Mouse (Mus musculus) erythroid progenitor cell, adult 5-6 weeks (primary cell): ENCODE measurements around the gene Slc38a7. TPM values are rescaled to one million over a fixed set of nuclear protein-coding genes. Genes with fewer than 3 reads are reported as not detected.
"Not testable (repeated sequence)": the region's sequence is repeated elsewhere in the genome, so short reads cannot be mapped to it uniquely, and the experiment has no call there.

Experiments
- ATAC-seq: replicated peaks from 2 replicates; pipeline ENCODE4 v1.8.0; 2016; ENCODE audit warnings: moderate number of reproducible peaks, mild to moderate bottlenecking, moderate TSS enrichment, inconsistent platforms; ENCODE audit not compliant: poor library complexity, low FRiP score, severe bottlenecking
- total RNA-seq, 2 experiments: library from RNA; stranded (forward) in 1 of 2; stranded (reverse) in 1 of 2; fragments of 150-400 nt in 1 of 2; fragments of 186-747, 209-891 nt in 1 of 2; gene quantifications; 2 replicates each; pipeline versions ENCODE4 v1.2.3 to v1.2.4; 2015 to 2017; ENCODE audit warnings: low replicate concordance in 2 of 2

Slc38a7 gene
- total RNA-seq (2015; ENCODE audit: low replicate concordance): 0.72 and 2.9 TPM in 2 replicates
- total RNA-seq (2017; ENCODE audit: low replicate concordance): 1.9 and 4.5 TPM in 2 replicates

DNA sequence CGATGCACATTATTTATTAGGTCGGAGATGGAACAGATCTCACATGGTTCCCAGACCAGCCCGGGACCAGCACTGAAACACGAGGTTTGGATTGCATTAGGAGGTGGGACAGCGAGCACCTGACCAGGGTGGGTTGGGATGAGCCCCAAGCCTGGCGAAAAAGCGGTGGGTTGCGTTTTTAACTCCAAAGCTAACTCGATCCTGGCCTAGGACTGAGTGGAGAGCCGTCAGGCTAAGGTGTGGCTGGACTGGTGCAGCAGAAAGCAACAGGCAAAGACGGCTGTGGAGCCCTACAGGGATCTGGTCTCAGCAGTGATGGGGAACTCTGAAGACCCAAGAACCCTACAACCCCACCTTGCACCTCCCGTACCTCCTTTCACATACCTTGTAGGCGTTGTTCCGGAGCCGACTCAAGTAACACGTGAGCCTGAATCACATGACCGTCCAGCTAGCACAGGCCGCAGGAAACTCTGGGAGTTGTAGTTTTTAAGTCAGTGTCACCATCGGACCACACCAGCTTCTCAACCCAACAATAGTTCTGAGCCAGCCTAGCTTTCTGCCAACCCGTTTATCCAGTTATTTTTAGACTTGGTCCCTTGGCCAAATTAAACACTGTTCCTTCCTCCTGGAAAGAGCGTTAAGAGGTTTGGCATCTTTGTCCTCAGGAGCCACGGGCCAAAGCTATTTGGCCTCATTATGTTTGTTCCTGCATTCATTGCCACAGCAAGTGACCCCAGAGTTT lies at the start of gene Slc38a7:
Slc38a7 (minus strand) TSS at position 438 of the 742 bp plus-strand sequence.
- ATAC-seq: peak; percentile 83

DNA sequence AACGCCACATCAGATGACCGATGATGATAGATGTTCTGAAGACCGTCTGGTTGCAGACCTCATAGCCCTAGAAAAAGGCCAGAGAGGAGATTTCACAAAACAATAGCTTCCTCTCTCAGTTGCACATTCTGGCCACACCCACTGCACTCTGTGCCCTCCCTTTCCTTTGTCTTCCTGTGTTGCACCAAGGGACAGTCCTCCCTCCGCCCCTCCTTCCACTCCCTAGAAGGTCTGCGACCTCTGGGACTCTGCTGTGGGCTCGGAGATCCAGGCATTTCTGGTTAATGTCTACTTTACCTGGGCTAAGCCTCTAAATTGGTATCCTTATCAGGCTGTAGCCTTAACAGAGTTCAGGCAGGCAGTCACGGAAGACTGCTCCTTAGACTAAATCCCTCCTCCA lies 48.5 kb upstream of the Slc38a7 start:
- no peak for ATAC-seq

DNA sequence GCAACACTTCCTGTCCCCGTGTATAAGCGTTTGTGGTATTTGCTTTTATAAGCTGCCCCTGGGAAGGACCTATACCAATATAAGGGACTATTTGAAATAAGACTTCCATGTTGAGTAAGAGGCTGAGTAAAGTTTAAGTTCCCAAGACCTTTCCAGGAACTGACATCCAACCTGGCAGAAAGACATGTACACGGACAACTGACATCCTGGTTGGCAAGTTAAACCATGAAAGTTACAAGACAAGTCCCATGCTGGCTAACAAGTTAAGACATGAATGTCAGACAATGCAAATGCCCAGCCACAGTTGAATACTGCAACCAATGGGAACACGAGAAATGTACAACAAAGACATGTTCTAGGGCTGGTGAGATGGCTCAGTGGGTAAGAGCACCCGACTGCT lies 40.4 kb upstream of the Slc38a7 start:
- no peak for ATAC-seq

DNA sequence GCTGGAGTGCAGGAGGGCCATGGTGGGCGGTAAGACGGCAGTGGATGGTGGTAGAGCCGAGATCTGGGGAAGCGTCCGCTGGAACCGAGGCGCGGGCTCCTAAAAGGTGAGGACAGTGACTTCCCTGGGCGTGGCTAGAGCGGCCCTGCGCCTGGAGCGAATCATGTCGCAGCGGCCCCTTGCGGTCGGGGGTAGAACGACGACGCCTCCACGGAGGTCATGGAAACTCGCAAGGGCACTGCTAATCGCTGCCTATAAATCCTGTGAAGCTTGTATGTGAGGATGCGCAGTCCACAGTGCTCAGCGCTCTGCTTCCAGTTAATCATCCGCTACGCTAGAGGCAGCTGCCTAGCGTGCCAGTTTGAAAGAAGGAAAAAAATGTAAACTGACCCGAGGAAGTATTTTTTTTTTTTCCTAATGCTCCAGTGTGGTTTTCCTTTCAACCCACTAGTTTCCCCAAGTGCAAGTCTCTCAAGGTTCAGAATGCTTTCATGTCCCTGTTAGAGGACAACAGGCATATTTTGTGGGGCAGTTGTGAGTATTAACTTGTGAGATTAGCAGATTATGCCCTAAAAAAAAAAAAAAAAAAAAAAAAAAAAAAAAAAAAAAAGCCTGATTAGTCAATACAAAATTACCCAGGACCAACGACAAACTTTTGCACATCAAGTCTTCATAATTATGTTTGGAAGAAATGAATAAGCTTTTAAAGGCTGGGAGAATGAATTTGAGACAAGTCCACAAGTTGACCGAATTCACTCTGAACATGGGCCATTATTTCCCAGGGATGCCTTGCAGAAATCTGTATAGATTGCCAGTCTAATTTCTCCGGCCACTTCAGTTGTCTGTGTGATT lies 35.2 kb upstream of the Slc38a7 start, which contains the start of gene Got2:
Got2 (minus strand) TSS at position 263 of the 852 bp plus-strand sequence.
- peak; percentile 95 for ATAC-seq

DNA sequence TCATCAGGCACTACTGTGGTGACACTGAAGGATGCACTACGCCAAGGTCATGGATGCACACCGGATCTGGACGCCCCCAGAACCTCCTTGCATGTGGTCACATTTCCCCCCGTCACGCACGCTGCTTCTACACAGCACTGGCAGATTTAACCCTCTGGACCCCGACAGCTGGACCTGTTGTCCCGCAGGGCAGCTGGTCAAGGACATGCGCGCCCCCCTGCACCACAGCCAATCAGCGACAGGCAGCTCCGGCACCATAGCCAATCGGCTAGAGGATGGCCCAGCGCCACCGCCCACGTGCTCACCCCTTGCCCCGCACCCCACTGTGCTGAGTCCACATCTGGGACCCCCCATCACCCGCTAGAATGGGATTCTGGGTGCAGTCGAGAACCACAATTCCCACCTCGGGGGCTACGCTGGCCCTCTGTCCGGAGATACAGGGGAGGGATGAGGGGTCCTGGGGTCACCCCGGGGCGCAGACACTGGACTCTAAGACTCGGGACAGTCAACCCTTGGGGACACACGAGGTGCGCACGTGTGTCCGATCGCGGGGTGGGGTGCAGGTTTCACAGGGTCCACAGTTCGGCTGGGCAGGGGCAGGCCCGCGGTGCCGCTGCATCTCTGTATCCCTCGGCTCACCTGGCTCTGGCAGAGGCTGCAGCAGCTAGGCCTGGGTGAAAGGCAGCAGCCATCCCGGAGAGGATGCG lies 34.4 kb upstream of the Slc38a7 start:
- peak; percentile 90 for ATAC-seq

DNA sequence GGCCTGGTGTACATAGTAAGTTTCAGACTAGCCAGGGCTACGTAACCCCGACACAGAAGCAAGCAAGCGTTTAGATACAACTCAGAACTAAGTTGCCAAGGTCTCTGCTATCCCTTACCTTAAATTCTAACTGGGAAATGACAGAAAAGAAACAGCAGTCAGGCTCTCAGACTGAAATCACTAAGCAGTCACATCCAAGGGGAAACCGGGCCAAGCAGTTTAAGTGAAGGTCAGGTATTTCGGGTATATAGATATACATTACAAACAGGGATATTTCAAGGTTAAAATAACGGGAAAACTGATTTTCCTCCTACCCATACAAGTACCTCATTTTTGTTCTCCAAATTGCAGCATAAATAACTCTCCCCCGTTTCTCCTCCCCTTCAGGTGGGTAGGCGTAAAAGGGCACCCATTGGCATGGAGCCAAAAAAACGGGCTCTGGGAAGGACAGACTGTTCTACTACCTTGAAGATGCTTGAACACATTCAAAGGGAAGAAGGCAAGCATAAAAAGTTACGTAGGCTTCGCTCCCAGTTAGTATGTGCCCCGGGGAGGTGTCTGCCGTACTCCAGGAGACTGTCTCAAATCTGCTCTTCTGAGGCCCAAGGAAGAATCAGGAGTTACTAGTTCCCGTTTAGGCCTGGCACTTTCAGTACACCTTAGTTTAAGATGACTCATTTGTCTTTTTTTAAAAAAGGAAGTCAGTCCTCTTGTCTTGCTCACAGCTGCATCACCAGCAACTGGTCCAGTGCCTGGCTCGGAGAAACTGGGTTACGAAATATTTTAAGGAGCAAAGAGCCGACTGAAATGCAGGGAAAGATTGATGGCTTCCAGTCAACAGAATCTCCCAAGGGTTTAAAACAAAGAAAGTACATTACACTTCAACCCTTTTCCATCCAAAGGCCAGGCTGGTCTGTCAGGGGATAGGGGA lies 33.6 kb upstream of the Slc38a7 start:
- no peak for ATAC-seq

DNA sequence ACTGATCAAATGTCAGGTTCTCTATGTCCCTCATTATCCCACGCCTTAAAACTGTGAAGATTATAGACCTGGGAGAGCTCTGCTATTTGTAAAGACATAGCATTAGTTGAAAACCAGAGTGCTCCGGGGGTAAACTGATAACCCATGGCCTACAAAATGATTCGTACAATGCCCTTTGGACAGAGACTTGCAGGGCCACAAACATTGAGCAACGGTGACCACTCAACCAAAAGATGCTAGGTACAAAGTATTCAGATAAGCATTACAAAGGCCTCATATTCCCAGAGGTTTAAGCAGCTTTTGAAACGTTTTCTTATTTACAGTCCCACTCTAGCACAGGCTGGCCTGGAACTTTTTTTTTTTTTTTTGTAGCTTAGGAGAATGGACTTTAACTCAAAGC lies 32.6 kb upstream of the Slc38a7 start:
- no peak for ATAC-seq

DNA sequence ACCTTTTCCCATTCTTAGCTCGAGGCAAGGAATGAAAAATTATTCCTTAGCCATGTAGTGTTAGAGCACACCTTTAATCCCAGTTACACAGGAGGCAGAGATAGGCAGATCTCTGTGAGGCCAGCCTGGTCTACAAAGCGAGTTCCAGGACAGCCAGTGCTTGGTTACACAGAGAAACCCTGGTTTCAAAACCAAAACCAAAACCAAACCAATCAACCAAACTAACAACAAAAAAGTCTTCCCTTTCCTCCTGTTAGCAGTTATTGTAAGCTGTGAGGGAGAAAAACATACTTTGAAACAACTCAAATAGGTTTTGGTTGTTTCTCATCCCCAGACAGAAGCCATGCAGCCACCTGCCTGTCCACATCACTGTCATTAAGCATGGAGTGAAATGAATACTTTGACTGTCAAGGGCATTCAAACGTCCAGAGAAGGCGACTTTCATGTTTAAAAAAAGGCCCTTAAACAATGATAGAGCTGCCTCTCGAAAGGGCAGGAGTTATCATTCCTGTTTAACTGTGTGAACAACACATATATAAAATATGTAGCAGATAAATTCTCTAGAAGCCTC lies 32.0 kb upstream of the Slc38a7 start:
- ATAC-seq: no peak

DNA sequence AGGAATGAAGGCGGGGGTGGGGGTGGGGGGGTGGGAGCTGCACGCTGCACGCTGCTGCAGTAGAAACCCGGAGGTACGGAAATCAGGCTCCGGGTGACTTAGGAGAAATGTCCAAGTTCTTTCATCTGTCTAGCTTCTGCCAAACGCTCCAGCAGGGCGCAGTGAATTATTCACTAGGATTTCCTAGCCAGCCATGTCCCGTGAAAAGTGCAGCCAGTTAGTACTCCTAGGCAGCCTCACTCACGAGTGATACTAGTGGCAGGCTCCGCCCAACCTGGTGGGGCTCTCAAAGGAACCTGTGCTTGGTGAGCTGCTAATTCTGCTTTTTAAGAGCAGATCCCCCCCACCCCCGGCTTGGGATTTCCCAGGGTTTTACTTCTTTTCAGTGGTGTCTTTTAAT lies 31.2 kb upstream of the Slc38a7 start:
- ATAC-seq: no peak

DNA sequence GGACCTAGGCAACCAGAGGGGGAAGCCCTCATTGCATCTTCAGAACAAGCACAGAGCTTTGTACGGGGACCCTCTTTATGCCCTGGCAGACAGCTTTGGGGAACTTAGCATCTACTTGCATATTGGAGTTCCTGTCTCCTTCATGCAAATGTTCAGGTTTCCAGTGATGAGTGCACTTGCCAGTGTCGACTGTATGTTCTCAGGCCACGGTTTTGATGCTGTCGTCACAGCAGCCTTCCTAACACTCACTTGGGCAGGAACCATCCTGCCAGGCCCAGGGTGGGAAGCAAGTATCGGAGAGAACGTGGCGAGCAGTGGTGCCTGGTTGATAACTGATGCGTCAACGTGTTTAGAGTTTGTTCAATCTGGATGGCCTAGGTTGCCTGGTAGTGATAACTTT lies 28.9 kb upstream of the Slc38a7 start:
- no peak for ATAC-seq

DNA sequence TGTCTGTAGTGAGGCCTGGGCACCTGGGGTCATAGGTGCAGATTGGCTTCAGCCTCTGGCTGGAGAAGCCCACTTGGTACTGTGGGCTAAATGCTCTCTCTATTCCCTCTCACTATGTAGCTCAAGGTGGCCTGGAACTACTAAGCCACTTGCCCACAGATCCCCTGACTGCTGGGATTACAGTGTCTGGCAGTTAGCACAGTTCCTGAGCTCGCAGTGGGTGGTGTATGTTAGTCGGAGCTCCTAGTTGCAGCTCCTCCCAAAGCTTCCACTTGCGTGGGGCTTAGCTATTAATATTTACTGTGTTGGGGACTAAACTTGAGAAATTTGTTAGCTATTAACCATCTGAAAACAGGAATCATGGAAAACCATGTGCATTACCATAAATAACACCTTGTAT lies 28.2 kb upstream of the Slc38a7 start:
- ATAC-seq: no peak

DNA sequence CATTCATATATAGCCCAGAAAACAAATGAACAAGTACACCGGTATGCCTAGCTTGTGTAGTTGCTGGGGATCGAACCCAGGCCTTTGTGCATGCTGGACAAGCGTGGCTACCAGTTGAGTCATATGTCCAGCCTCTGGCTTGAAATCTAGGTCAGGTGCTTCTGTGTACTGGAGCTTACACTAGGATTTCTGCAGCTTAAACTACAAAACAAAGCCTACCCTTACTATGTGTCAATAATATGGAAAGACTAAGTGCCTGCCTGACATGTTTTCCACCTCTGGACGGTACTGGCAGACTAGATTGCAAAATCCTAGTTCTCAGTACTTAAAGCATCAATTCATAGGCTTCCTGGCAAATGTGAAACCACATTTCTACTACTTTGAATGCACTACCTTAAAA lies 26.5 kb upstream of the Slc38a7 start:
- no peak for ATAC-seq

DNA sequence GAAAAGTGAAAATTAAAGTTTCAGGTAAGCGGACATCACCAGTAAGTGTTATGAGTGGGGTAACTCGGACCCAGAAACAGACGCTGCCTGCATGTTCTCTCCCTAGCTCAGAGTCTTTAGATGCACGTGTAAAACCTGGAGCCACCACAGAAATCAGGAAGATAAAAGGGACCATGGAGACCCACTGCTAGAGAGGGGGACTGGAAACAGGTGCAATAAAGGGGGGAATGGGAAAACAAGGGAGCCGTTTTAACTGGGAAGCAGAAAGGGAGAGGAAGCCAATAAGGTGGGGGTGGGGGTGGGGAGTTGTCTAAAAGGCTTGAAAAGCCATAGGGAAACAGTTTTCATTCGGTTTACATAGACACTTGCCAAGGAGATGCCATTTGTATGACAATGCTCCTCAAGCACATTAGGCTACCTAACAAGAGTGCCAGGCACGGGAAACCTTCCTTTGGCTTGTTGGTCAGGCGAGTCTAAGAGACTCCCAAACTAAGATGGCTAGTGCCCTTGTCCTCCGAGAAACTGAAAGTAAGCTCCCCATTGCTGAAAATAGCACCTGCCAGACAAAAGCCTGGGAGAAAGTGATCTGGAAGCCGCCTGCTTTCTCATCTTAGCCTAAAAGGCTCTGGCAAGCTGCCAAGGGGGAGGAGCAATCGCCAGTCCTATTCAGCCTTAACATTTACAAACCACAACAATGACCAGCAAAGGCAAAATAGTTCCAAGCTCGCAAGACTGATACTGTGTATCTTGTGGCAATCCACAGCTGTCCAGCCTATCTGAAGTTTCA lies 25.0 kb upstream of the Slc38a7 start:
- ATAC-seq: peak; percentile 73; the same call in 1 of the 2 replicates

DNA sequence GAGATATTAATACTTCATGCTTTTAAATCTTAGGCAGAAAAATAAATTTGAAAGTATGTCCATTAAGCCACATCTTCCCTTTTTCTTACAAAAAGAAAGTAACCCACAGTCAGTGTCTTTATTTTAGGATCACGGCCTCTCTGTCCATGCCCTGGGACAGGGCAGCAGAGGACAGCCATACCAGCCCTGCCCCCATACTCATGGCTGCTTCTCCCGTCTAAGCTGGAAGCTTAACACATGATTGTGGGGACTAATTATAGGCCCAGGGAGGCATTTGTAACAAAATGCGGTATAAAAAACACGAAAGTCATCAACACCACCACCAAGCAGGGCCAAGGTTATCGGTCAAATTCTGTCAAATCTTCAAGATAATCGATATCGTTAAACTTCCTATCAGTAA lies 21.9 kb upstream of the Slc38a7 start:
- no peak for ATAC-seq

DNA sequence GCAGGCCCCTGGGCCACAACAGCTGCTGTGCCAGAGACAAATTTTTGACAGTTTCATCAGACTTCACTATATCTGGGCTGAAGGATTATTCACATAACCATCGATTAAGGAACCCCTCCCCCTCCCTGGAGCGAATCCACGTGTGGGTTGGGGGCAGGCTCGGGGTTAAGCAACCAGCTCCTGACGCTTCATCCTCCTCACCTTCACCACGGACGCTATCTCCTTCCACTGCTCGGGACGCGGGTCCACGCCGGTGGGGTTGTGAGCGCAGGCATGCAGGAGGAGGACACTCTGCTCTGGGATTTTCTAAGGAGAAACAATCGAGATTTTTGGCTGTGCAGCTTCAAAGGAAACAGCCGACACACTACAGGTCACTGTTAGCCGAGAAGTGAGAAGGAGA lies 18.4 kb upstream of the Slc38a7 start:
- no peak for ATAC-seq

DNA sequence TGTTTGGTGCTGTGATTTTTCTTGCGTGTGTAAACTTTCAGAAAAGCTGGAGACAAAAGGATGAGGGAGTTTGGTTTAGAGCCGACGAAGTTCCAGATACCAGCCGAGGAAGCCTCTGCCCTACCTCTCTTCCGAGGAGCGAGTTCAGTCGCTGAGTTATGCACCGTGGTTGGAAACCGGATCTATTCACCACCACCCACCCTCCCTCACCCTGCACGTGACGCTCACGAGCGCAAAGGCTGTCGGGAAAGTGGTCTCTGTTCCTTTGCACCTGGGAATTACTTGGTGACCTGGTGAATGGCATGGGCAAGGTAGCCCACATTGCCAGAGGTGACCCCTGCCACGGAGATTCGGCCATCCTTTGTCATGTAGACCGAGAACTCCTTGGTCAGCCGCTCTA lies 11.5 kb upstream of the Slc38a7 start:
- ATAC-seq: not testable (repeated sequence)

DNA sequence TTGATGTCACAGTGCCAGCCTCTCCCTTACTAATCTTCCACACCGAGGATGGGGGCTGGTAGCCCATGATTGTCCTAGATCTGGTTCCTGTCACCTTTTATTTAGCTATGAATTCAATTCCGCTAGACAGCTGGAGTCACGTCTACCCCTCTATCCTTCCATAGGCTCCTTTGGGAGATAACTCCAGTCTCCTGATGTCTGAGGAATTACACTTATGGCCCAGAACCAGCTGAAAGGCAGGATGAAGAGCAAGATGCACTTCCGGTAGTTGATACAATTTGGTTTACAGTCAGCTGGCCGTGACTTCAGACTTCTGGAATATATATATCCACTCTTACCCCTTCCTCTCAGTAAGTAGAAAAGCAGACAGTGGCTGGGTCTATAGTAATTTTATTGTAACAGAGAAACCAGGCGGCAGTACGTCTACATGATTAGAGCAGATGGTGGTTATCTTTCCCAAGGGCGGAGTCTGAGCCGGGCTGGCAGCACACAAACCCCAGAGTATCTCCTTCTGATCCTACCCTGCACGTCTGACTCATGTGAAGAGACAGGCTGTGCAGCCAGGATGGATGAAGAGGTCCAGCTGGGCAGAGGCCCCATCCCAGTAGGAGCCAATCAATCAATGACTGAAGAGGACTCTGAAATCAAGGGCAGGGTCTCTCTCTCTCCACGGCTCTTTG lies 10.6 kb upstream of the Slc38a7 start:
- ATAC-seq: not testable (repeated sequence)

DNA sequence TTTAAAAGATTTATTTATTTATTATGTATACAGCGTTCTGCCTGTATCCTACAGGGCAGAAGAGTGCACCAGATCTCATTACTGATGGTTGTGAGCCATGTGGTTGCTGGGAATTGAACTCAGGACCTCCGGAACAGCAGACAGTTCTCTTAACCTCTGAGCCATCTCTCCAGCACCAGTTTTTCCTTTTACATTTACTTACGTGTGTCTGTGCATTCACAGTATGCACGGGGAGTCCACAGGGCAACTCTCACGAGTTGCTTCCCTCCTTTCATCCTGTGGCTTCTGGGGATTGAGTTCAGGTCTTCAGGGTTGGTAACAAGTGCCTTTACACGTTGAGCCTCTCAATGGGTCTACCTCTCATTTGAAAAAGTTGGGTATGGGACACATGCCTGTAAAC lies 835 bp upstream of the Slc38a7 start:
- ATAC-seq: no peak
